Mouse (Mus musculus): ENCODE measurements around the gene Tmem268.

The Tmem268 gene

DNA sequence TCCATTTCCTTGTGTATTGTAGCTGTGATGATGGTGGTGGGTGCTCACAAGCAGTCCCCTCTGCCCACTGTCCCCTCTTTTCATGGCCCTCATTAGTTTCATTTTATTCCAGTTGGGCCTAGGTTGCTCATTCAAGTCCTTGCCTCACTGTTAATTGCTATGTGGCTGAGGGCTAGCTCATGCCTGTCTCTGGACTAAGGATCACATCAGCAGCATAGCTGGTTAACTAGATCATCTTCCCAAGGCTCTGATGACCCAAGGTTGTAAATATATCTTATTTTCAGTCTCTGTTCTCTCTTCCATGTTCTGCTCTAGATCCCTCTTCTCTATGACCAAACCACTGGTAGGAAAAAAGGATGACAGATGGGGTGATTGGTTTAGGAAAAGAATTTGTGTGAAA is 42.7 kb downstream of the Tmem268 start:
- no peak for DNase-seq (ENCODE audit: low spot score)

DNA sequence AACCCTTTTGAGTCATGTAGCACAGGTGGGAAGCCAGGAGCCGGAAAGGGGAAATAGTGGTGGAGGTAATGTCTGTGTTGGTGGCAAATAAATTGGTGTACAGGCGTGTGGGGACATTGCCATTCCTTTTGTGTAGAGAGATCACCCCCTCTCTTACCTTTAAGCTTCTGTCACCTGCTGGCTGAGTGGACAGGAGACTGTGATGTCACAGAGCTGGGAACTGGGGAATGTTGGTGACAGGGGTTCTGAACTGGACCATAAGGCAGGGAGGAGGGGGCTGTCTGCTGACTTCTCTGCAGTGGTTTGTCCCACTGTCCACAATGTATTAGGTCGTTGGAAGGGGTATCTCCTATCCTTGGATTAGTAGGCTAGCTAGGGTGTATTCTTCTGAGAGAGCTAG is 46.4 kb downstream of the Tmem268 start, which contains the start of gene Gm11213:
TSS of gene Gm11213 (minus strand) at position 317 of the 400 bp plus-strand sequence.
- DNase-seq (ENCODE audit: low spot score): no peak

DNA sequence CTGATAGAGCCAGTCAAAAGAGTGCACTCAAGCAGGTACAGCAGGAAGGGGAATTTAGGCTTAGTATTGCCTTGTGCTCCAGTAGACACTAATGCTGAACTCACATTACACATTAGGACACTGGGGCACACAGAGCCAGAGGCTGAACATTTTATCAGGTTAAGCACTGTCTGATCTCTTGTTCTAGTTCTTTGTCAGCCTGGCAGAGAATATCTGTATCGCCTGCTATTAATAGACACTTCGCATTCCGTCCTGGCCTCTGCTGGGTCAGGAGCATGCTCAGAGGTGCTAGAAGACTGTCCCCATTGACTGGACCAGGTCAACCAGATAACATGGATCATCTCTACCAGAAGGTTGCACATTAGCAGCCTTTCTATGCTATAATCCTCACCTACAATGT is 47.0 kb downstream of the Tmem268 start:
- DNase-seq (ENCODE audit: low spot score): no peak

DNA sequence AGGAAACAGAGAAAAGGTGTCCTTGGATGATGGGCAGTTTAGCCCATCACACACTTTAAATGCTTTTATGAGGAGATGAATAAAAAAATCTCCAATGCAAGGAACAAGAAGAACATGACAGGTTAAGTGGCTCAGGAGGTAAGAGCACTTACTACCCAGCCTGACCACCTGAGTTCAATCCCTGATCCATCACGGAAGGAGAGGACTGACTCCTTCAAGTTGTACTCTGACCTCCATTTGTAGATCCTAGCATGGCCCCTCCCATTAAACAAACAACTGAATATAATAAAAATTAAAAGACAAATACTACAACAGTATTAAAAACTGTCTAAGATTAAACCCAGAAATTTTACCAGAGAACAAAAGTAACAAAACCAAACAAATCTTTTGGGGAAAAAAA is 47.4 kb downstream of the Tmem268 start:
- no peak for DNase-seq (ENCODE audit: low spot score)

DNA sequence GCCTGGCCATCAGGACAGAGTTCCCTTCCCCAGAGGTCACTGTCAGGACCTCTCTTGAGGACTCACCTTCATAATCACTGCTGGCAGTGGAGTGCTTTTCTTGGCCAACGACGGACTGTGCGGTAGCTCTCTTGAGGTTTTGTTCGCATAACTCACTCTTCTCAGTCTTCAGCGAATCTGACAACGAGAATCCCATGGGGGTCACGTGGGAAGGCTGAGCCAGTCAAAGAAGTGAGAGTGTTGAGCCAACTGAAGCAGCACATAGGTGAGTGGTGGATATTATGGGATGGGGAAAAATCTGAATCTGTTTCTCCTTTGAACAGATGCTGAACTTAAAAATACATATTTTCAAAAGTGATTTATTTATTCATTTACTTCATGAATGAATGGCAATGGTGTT is 49.8 kb downstream of the Tmem268 start:
- no peak for DNase-seq (ENCODE audit: low spot score)

DNA sequence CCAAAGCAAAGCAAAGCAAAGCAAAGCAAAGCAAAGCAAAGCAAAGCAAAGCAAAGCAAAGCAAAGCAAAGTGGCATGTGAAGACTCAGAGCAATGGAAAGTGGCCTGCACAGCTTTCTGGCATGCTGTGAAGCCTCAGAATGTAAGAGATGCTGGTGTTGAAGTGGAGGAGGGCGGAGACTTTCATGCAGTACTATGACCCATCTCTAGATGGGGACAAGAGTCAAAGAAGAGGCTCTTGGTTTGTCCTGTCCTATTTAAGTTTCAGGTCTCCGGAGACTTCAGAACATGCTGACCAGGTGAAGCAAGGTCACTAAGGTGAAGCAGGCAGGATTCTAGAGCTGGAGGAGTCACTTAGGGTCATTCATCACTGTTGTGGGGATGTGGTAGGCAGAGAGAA is 63.3 kb downstream of the Tmem268 start:
- DNase-seq (ENCODE audit: low spot score): no peak

DNA sequence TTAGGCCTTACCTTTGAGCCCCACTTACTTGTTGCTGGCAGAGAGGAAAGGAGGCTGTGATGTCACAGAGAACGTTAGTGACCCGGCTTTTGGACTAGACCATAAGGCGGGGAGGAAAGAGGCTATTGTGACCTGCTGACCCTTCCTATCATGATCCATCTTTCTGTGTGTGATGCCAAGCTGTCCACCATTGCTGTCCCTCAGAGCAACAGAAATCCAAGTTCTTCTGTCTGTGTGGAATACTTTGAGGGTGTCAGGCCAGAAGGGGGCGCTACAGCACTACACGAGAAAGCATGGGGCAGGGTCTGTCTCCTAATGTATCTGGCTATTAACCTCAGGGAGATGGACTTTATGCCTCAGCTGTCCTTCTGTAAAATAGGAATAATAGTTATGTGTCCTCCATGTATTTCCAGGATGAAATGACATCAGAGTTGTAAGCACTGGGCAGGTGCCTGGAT is 63.8 kb downstream of the Tmem268 start, which contains the start of gene Tex48:
TSS of gene Tex48 (minus strand) at position 51 of the 458 bp plus-strand sequence.
- no peak for DNase-seq (ENCODE audit: low spot score)

DNA sequence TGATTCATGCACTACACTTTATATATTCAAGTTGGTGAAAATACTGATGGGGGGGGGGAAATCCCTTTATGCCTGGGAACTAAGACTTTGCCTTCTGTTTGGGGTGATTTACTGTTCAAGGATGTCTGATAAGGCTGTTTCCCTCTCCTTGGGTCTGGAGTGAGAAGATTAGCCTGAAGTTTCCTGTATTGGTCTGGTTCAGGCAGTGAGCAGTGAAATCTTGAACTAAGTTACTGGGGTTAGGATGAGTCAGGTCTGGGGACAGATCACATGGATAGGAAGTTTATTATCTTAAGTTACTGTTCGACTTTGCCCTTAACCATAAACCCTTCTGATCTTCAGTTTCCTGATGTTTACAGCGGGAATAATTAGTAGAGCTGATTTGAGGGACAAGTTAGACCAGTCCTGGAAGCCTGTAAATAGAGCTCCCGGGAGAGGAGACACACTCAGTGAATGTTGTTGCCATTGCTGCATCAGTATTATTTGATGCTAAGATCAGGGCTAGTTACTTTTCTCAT is 67.0 kb downstream of the Tmem268 start:
- DNase-seq (ENCODE audit: low spot score): no peak

DNA sequence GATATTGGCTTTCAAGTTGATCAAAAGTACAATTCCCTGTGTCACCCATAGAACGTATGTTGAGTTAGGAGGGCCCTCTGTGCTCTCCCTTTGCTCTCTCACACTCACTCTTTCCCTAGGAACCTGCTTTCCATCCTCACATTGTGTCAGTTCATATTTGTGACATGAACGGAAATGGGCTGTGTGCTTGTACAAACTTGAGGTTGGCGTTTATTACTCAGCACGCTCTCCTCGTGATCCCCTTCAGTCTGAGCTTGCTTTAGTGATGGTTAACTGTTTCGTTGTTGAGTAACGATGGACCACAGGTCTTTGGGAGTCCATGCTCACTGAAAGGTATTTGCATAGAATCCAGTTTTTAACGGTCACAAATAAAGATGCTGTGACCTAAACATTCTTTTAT is 68.5 kb downstream of the Tmem268 start:
- no peak for DNase-seq (ENCODE audit: low spot score)

DNA sequence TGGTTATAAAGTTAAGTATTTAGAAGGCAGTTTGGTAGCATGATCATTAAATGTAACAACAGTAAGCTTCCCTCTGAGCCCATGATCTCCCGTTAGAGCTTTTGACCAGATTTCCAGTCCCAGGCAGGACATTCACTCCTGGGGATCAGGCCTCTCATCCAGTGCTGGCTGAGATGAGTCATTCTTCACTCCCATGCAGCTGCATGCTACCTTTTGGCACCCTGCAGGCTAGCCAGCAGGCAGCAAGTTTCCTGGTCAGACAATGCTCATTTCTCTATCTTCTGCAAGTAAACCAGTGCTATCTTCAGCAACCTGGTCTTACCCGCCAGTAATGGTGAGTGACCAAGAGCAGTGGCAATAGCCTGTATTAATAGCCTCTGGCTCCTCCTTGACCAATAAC is 74.6 kb downstream of the Tmem268 start:
- no peak for DNase-seq (ENCODE audit: low spot score)

Measured in ovary, adult 18-20 months (tissue).